Mouse (Mus musculus): ENCODE results near the gene Palm. TPM values are rescaled to one million over a fixed set of nuclear protein-coding genes. Genes with fewer than 3 reads are reported as not detected.

Gene Palm
- polyA plus RNA-seq, 1 experiment from 2014 or later: 84.8 TPM

DNA sequence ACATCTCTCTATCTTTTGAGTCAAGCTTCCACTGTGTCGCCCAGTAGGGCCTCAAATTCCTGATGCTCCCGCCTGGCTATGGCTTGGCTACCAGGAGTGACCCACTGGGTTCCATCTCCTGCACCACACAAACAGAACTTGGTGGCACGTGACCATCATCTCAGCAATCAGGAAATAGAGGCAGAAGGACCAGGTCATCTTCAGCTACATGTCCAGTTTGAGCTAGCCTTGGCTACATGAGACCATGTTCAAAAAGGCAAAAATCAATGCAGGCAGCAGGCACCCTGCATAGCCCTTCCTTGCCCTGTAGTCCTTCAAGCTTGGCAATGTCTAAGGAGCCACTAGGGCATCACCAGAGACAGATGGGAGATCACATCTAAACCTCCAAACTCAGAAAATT is 46.7 kb downstream of the Palm start:
- Histone ChIP-seq H3K9me3 (no peaks in the 10 kb centered on the region), H3K4me1 (peaks cover 30% of the 10 kb centered on the region), H3K9ac (no peak overlapping the region), H3K4me2 (peak overlapping the region; percentile 69), H3K36me3 (no peaks in the 10 kb centered on the region), H3K27ac (peak overlapping the region; percentile 95), H3K27me3 (no peaks in the 10 kb centered on the region), H3K4me3 (peak overlapping the region; percentile 39; the same call in 1 of the 2 replicates)
- ATAC-seq (ENCODE audit: insufficient number of reproducible peaks, low FRiP score, low TSS enrichment, low read depth): no peak
- WGBS: 87% methylated on average over 3 of the region's 3 CpGs

DNA sequence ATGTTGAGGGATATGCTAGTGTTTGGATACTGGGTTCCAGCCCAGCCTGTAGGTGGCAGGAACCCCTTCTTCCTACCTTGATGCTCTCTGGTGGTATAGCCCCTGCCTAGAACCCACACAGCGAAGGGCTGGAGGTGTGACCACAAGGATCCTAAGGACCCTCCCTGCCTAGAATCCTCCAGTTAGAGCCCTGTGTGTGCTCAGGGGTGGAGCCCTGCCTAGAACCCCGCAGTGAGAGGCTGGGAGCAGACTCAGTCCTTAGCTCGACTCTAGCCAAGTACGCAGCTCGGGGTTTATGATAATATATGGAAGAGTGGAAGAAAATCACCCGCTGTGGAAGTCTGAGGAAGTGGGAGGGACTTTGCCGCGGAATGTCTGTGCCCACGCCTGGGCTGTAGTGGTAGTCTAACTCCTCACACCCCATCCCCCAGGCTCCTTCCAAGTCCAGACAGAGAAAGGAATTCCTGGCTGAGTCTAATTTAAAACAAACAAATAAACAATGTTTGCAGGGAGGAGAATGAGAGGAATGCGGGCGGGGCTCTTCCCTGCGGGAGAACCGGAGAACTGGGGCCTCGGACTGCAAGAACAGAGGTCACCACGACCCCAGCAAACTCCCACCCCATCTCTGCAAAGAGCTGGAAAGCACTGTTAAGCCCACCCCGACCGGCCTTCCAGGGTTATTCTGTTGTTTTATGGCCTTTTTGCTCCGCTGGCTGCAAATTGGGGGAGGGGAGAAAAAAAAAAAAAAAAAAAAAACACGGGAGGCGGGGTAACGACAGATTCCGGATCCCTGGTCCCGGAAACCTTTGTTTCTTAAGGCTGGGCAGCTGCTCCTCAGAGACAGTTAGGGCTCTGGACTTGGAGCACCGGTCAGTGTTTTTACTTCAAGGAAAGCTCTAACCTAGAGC is 47.5 kb downstream of the Palm start:
- no peaks in the 10 kb centered on the region for H3K36me3 ChIP-seq

DNA sequence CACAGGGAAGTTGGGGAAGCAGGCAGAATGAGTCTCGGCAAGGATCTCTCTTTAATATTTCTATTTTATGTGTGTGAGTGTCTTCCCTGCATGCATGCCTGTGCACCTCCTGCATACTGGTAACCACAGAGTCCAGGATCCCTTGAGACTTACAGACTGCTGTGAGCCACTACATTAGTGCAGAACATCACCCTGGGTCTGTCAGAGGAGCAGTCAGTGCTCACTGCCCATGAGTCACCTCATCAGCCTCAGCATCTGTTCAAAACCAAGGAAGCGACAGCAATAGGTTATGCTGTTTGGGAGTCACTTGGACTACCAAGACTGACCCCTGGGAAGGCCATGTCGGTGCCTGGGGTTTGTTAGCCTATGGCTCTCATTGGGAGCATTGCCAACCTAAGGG is 49.0 kb downstream of the Palm start:
- H3K4me2 ChIP-seq: no peak overlapping the region
- H3K27ac ChIP-seq: peak overlapping the region; percentile 57; the same call in 1 of the 2 replicates
- H3K9ac ChIP-seq: no peak overlapping the region
- no peak overlapping the region for H3K4me3 ChIP-seq
- 66% methylated on average over 3 of the region's 3 CpGs for WGBS
- H3K36me3 ChIP-seq: no peaks in the 10 kb centered on the region
- no peaks in the 10 kb centered on the region for H3K27me3 ChIP-seq
- no peak for ATAC-seq (ENCODE audit: insufficient number of reproducible peaks, low FRiP score, low TSS enrichment, low read depth)
- H3K4me1 ChIP-seq: peaks cover 28% of the 10 kb centered on the region
- H3K9me3 ChIP-seq: no peaks in the 10 kb centered on the region

More for the DNA sequence above, 47.5 kb downstream of the Palm start:
- peak overlapping the region; percentile 26; the same call in 1 of the 2 replicates for H3K9ac ChIP-seq
- no peaks in the 10 kb centered on the region for H3K27me3 ChIP-seq
- H3K4me3 ChIP-seq: peak overlapping the region; percentile 39
- H3K9me3 ChIP-seq: no peaks in the 10 kb centered on the region
- peaks cover 28% of the 10 kb centered on the region for H3K4me1 ChIP-seq
- ATAC-seq (ENCODE audit: insufficient number of reproducible peaks, low FRiP score, low TSS enrichment, low read depth): peak; percentile 93
- H3K27ac ChIP-seq: peak overlapping the region; percentile 95
- 0% methylated on average over 24 of the region's 24 CpGs for WGBS
- H3K4me2 ChIP-seq: peak overlapping the region; percentile 69

DNA sequence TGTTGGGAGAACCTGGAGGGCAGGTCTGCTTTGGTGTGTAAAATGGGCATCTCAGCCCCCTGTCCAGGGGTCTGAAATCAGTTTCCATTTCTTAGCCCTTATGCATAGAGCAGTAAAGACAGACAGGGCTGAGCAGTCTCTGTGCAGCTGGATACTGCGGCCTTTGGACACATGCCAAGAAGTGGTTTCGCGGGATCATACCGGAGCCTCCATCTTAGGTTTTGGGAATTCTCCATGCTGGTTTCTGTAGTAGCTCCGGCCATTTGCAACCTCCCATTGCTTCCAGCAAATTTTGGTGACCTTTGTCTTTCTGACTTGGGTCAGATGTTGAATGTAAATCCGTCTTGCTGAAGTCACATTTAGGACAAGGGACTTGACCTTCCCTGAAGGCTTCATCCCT is 50.1 kb downstream of the Palm start:
- H3K4me3 ChIP-seq: no peak overlapping the region
- H3K27me3 ChIP-seq: no peaks in the 10 kb centered on the region
- WGBS: 36% methylated on average over 6 of the region's 6 CpGs
- ATAC-seq (ENCODE audit: insufficient number of reproducible peaks, low FRiP score, low TSS enrichment, low read depth): no peak
- peaks cover 28% of the 10 kb centered on the region for H3K4me1 ChIP-seq
- no peak overlapping the region for H3K9ac ChIP-seq
- peak overlapping the region; percentile 35; the same call in 1 of the 2 replicates for H3K27ac ChIP-seq
- no peaks in the 10 kb centered on the region for H3K36me3 ChIP-seq
- no peaks in the 10 kb centered on the region for H3K9me3 ChIP-seq
- H3K4me2 ChIP-seq: no peak overlapping the region

DNA sequence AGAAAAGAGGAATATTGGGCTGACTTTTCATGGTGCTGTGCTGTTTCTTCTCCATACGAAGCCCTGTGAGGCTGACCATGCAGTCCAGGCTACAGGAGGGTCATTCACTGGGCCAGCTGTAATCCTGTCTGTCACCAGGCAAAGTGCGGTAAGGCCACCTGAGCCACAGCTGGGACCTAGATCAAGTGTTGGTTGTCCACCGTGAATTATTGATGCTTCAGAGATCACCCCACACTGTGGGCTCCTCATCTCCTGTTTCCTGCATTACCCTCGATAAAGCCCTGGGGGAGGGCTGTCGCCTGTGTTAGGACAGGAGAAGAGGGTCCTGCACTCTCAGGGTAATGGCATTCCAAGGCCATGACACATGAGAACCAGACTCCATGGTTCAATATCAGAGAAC is 53.2 kb downstream of the Palm start:
- no peaks in the 10 kb centered on the region for H3K27me3 ChIP-seq
- 54% methylated on average over 5 of the region's 5 CpGs for WGBS
- ATAC-seq (ENCODE audit: insufficient number of reproducible peaks, low FRiP score, low TSS enrichment, low read depth): no peak
- H3K4me1 ChIP-seq: peaks cover 17% of the 10 kb centered on the region
- H3K9ac ChIP-seq: no peak overlapping the region
- no peak overlapping the region for H3K27ac ChIP-seq
- no peaks in the 10 kb centered on the region for H3K36me3 ChIP-seq
- no peak overlapping the region for H3K4me3 ChIP-seq
- H3K4me2 ChIP-seq: no peak overlapping the region
- H3K9me3 ChIP-seq: no peaks in the 10 kb centered on the region

DNA sequence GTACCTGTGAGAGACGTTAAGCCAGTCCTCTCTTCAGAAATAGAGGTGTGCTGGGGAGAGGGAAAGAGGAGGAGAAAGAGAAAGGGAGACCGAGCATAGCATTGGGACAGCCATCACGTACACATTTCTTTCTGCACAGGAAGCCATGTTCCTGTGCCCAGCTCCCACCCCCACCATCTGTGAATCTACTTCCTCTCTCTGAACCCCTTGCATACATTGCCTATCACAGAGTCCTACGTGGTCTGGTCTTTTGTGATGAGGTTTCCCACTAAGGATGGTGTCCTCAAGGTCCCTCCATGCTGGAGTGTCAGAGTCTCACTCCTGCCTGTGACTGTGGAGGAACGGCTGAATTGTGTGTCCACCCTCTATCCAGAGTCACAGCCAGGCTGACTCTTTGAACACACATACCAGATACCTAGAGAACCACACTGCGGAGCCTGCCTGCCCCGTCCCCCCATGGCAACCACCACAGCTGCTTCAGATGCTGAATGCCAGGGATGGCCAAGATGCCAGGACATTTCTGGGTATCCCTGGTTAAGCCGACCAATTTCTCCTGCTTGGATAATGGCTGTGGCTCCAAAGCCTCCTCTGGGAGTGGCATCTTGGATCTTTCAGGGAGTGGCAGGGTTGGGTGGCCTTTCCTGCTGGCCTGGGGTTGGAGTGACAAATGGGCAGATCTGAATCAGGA is 56.7 kb downstream of the Palm start:
- Histone ChIP-seq H3K36me3 (no peaks in the 10 kb centered on the region), H3K27ac (no peak overlapping the region), H3K4me3 (no peak overlapping the region), H3K27me3 (no peaks in the 10 kb centered on the region), H3K9ac (no peak overlapping the region), H3K4me1 (peaks cover 22% of the 10 kb centered on the region), H3K4me2 (no peak overlapping the region), H3K9me3 (no peaks in the 10 kb centered on the region)
- WGBS: 80% methylated on average over 8 of the region's 8 CpGs
- no peak for ATAC-seq (ENCODE audit: insufficient number of reproducible peaks, low FRiP score, low TSS enrichment, low read depth)

DNA sequence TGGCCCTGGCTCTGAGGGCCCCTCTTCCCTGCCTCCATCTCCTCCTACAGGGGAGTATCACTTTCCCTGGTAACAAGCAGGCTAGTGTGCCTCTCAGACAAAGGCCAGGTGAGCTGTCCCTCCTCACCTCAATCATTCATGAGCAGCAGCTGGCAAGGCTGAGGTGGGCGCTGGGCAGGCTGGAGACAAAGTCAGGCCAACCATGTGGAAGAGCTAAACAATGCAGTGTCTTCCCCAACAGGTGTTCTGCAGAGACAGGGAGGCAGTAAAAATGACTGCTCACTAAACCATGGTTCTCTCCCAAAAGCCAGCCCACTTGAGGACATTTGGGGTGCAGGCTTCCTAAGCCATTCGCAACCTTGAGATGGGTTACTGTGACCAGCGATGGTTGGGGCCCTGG is 58.3 kb downstream of the Palm start:
- no peaks in the 10 kb centered on the region for H3K27me3 ChIP-seq
- peaks cover 4% of the 10 kb centered on the region for H3K36me3 ChIP-seq
- H3K4me2 ChIP-seq: peak overlapping the region; percentile 72; the same call in 1 of the 2 replicates
- H3K9ac ChIP-seq: no peak overlapping the region
- H3K4me3 ChIP-seq: no peak overlapping the region
- WGBS: 60% methylated on average over 3 of the region's 3 CpGs
- H3K4me1 ChIP-seq: peaks cover 27% of the 10 kb centered on the region
- H3K9me3 ChIP-seq: no peaks in the 10 kb centered on the region
- peak overlapping the region; percentile 100 for H3K27ac ChIP-seq
- ATAC-seq (ENCODE audit: insufficient number of reproducible peaks, low FRiP score, low TSS enrichment, low read depth): no peak

DNA sequence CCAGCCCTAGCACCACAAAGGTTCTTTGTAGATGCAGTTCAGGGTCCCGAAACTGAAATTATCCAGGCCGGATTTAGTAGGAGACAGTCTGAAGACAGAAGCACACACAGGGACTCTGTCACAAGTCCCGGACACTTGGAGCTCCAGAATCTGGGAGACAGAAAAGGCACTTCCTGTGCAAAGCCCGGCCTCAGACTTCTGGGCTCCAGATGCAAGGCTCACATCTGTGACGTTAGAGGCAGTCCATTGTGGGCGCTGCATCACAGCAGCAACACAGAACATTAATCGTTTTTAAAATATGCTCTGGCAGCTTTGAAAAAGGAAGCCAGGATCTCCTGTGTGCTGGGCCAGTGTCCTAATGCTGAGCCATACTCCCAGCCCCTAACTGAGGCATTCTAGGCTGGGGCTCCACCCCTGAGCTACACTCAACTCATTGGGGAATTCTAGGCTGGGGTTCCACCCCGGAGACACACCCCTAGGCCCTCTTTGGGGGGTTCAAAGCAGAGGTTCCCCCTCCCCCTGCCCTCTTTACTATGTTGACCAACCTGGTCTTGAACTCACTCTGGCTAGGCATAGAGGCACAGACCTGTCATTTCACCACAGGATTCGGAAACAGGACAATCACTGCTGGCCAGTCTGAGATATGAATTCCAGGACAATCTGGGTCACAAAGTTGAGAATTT is 58.9 kb downstream of the Palm start:
- Histone ChIP-seq H3K9me3 (no peaks in the 10 kb centered on the region), H3K36me3 (peaks cover 8% of the 10 kb centered on the region), H3K27me3 (no peaks in the 10 kb centered on the region), H3K4me2 (peak overlapping the region; percentile 72), H3K27ac (peak overlapping the region; percentile 100), H3K4me1 (peaks cover 33% of the 10 kb centered on the region), H3K9ac (0 out of 2 replicates have a peak overlapping the region, but pooled peaks have one; percentile 4), H3K4me3 (peak overlapping the region; percentile 96; the same call in 1 of the 2 replicates)
- WGBS: 25% methylated on average over 9 of the region's 9 CpGs
- no peak for ATAC-seq (ENCODE audit: insufficient number of reproducible peaks, low FRiP score, low TSS enrichment, low read depth)

DNA sequence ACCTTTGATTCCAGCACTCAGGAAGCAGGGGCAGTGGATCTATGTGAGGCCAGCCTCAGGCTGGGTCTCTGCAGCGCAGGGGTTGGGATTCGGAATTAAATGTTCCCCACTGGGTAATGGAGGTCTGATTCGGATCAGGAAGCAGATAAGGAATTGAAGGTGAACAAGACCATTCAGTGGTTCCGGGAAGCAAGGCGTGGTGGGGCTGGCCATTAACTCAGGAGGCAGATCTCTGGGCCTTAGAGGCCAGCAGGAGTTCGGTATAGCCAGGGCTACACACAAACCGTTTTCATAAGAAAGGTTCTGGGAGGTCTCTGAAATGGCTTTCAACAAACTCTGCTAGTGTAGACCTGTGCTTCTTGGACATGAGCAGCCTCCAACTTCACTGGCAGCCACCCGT is 59.5 kb downstream of the Palm start:
- Histone ChIP-seq H3K9ac (0 out of 2 replicates have a peak overlapping the region, but pooled peaks have one; percentile 4), H3K36me3 (peaks cover 14% of the 10 kb centered on the region), H3K4me2 (peak overlapping the region; percentile 72), H3K27me3 (no peaks in the 10 kb centered on the region), H3K4me1 (peaks cover 39% of the 10 kb centered on the region), H3K9me3 (no peaks in the 10 kb centered on the region), H3K27ac (peak overlapping the region; percentile 100), H3K4me3 (peak overlapping the region; percentile 96)
- no peak for ATAC-seq (ENCODE audit: insufficient number of reproducible peaks, low FRiP score, low TSS enrichment, low read depth)
- 18% methylated on average over 8 of the region's 8 CpGs for WGBS

DNA sequence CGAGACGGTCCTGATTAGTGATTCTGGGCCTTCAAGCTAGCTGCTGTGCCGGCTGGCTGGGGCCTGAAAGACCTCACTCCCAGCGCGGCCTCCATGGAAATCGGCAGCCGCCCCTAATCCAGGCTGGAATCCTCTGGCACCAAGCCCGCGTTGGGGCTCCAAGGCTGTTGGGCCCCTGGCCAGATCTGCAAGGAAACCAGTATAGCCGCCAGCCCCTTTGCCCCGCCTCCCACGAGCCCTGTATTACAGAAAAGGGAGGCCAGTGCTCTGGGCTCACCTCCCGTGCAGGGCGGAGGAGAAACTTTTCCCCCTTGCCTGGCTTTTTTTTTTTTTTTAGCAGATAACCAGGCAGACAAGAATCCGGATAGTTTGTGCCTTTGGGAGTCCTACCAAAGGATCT is 60.0 kb downstream of the Palm start:
- Histone ChIP-seq H3K27ac (peak overlapping the region; percentile 100), H3K4me2 (peak overlapping the region; percentile 72), H3K36me3 (peaks cover 17% of the 10 kb centered on the region), H3K4me1 (peaks cover 44% of the 10 kb centered on the region), H3K27me3 (no peaks in the 10 kb centered on the region), H3K9ac (peak overlapping the region; percentile 61), H3K9me3 (no peaks in the 10 kb centered on the region), H3K4me3 (peak overlapping the region; percentile 96)
- 0% methylated on average over 15 of the region's 15 CpGs for WGBS
- peak; percentile 66 for ATAC-seq (ENCODE audit: insufficient number of reproducible peaks, low FRiP score, low TSS enrichment, low read depth)

DNA sequence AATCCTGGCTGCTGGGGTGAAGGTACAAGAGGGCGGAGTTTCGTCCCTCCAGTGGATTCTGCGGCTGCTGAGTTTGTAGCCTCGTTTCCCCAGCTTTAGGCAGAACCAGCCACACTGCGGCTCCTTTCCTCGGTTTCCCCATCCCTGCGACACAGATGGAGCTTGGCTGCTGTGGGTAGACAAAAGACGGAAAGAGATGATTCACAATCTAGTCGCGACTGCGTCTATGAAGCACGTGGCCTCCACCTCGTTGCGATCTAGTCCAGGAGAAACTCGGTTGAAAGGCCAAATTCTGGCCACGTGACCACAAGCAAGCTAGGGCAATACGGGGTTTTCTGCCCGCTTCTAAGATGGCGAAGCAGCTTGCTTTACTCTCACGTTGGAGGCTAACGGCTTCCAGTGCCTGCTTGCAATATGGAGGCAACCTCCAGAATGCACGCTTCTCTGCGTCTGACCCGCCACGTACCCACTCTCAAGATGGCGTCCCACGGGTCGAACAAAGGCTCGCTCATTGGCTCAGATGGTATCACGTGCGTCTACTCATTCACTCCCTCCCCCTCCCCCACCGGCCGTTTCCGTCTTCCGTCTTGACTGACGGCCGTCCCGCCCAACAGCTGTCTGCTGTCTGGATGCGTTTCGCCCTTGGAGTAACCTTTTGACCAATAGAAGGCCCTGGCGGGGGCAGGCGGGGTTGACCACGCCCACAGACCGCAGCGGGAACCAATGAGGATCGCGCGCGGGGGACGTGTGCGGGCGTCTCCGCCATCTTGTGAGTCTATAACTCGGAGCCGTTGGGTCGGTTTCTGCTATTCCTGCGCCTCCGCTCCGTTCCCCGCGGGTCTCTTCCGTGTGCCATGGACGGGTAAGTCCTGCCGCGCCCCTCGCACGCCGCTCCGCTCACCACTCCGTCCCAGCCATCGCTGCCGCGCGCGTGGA is 60.8 kb downstream of the Palm start, which contains the start of gene Ptbp1:
Gene Ptbp1, plus strand, starts transcription at position 568 of the 936 bp plus-strand sequence.
- Histone ChIP-seq H3K9me3 (no peaks in the 10 kb centered on the region), H3K27me3 (no peaks in the 10 kb centered on the region), H3K4me3 (peak within 1 kb of the TSS; percentile 96), H3K4me2 (peak within 1 kb of the TSS; percentile 82), H3K9ac (peak within 1 kb of the TSS; percentile 95), H3K27ac (peak within 1 kb of the TSS; percentile 100), H3K36me3 (peaks cover 24% of the 10 kb centered on the region), H3K4me1 (peaks cover 50% of the 10 kb centered on the region)
- under 1% methylated on average over 75 of the region's 75 CpGs for WGBS
- ATAC-seq (ENCODE audit: insufficient number of reproducible peaks, low FRiP score, low TSS enrichment, low read depth): peak; percentile 93

All from limb, embryonic 15.5 days (tissue).